Mouse (Mus musculus): ENCODE results near the gene Arl3. TPM values are rescaled to one million over a fixed set of nuclear protein-coding genes. Genes with fewer than 3 reads are reported as not detected.
A peak's percentile ranks its signal among the peaks of the same experiment; 100 is the strongest.

The Arl3 gene
- total and polyA plus RNA-seq, 3 experiments: 7.9 to 18.9 (median 12.0) TPM

GRCm38 (mm10) chr19:46533066-46533465 lies 39.9 kb downstream of the Arl3 start:
- Histone ChIP-seq H3K36me3 (replicated peaks) (no peaks in the 10 kb centered on the region), H3K9me3 (replicated peaks) (no peaks in the 10 kb centered on the region), H3K4me1 (ENCODE audit: insufficient read depth, low read depth, low read length) (peaks cover 31% of the 10 kb centered on the region), H3K27me3 (ENCODE audit: insufficient read depth, low read length) (peaks cover 33% of the 10 kb centered on the region), H3K4me3 (ENCODE audit: low read depth, low read length) (no peak overlapping the region)
- TF ChIP-seq TAL1 (conservative IDR thresholded peaks at IDR 0.05; ENCODE audit: low read depth, low read length): no peak
- TF ChIP-seq POLR2AphosphoS5 (IDR thresholded peaks at IDR 0.05; ENCODE audit: insufficient replicate concordance, low read depth, low read length): no peak
- no peak for TF ChIP-seq GATA2 (IDR thresholded peaks at IDR 0.05; ENCODE audit: borderline replicate concordance, low read depth, low read length)
- no peak for TF ChIP-seq CTCF (IDR thresholded peaks at IDR 0.05; ENCODE audit: low read depth, low read length)
- ATAC-seq (ENCODE audit: extremely low read depth, insufficient number of reproducible peaks, low FRiP score, poor library complexity, severe bottlenecking) (no peak), DNase-seq (ENCODE audit: low spot score) (no peak)

DNA sequence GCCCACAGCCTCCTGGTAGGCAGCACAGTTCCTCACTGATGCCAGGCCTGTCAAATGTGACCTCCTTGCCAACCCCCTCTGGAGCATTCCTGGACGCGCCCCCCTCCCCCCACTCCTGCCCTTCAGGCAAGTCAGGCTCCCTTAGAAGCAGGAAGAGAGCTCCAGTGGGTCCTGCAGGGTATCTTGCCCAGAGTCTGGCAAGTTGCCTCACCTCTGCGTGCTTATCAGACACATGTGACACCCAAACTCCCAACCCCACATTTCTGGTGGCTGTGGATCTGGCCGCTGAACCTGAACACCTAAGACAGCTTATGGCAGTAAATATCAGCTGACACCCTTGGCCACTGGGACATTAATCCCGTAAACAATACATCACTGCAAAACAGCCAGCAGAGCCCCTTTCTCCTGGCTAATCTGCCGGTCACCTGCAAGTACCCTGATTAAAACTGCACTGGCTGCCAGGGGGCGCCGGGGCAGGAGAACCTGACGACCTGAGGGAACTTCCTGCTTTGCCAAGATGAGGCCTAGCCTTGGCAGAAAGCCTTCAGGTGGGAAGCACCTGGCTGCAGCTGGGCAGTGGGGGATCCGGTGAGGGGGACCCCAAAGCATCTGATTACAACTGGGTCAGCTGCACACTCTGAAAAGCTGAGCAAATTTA lies 40.8 kb downstream of the Arl3 start:
- Histone ChIP-seq H3K4me1 (ENCODE audit: insufficient read depth, low read depth, low read length) (peaks cover 30% of the 10 kb centered on the region), H3K9me3 (replicated peaks) (no peaks in the 10 kb centered on the region), H3K27me3 (ENCODE audit: insufficient read depth, low read length) (peaks cover 42% of the 10 kb centered on the region), H3K36me3 (replicated peaks) (no peaks in the 10 kb centered on the region), H3K4me3 (ENCODE audit: low read depth, low read length) (0 out of 2 replicates have a peak overlapping the region, but pooled peaks have one; percentile 19)
- peak; percentile 34; the same call in 1 of the 2 replicates for ATAC-seq (ENCODE audit: extremely low read depth, insufficient number of reproducible peaks, low FRiP score, poor library complexity, severe bottlenecking)
- TF ChIP-seq GATA1 (IDR thresholded peaks at IDR 0.05; ENCODE audit: borderline replicate concordance, low read length) (no peak), POLR2AphosphoS5 (IDR thresholded peaks at IDR 0.05; ENCODE audit: insufficient replicate concordance, low read depth, low read length) (no peak), CTCF (IDR thresholded peaks at IDR 0.05; ENCODE audit: low read depth, low read length) (no peak), GATA2 (IDR thresholded peaks at IDR 0.05; ENCODE audit: borderline replicate concordance, low read depth, low read length) (no peak), TAL1 (conservative IDR thresholded peaks at IDR 0.05; ENCODE audit: low read depth, low read length) (no peak)
- DNase-seq (ENCODE audit: low spot score): no peak

DNA sequence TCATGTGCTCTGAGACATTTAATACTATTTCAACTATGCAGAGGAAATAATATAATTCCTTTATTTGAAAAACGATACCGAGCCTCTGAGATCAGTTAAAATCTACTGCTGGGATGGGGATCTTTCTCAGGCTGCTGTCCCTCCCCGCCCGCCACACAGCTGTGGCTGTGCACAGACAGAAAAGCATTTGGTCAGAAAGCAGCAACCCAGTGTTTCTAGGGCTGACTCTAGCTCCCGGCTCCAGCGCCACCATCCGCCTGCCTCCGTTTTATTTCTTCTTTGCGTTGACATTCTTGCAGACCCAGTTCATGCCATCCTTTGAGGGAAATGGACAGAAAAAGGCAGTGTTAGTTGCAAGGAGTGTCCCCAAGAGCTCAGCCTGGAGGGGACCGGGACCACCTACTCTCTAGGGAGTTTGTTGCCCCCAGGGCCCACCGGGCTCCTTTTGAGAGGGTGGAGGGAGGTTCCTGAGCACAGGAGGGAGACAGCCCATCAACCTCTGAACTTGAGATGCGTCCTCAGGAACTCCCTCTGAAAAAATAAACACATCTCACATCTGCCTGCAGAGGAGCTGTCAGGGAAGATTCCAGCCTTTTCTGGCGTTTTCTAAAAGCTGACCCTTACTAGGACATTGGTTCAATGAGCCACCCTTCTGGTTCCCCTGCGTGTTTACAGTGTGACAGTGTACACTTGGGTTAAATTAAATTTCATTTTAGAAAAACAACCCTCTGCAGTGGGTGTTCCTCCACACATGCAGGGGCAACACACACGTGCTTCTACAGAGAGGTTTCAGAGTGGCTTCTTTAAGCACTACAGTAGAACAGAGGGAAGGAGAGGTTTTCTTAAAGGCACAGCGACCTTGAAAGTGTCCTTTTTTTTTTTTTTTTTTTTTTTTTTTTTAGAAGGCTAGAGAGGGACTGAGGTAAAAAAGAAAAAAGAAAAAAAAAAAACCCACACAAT lies 41.6 kb downstream of the Arl3 start:
- no peak for ATAC-seq (ENCODE audit: extremely low read depth, insufficient number of reproducible peaks, low FRiP score, poor library complexity, severe bottlenecking)
- H3K4me3 ChIP-seq (ENCODE audit: low read depth, low read length): no peak overlapping the region
- H3K4me1 ChIP-seq (ENCODE audit: insufficient read depth, low read depth, low read length): peaks cover 30% of the 10 kb centered on the region

GRCm38 (mm10) chr19:46530449-46530990 lies 42.5 kb downstream of the Arl3 start:
- Histone ChIP-seq H3K36me3 (replicated peaks) (no peaks in the 10 kb centered on the region), H3K9me3 (replicated peaks) (no peaks in the 10 kb centered on the region), H3K4me3 (ENCODE audit: low read depth, low read length) (no peak overlapping the region), H3K4me1 (ENCODE audit: insufficient read depth, low read depth, low read length) (peaks cover 30% of the 10 kb centered on the region), H3K27me3 (ENCODE audit: insufficient read depth, low read length) (peaks cover 52% of the 10 kb centered on the region)
- ATAC-seq (ENCODE audit: extremely low read depth, insufficient number of reproducible peaks, low FRiP score, poor library complexity, severe bottlenecking) (no peak), DNase-seq (ENCODE audit: low spot score) (no peak)
- TF ChIP-seq GATA1 (IDR thresholded peaks at IDR 0.05; ENCODE audit: borderline replicate concordance, low read length): no peak
- TF ChIP-seq GATA2 (IDR thresholded peaks at IDR 0.05; ENCODE audit: borderline replicate concordance, low read depth, low read length): no peak
- TF ChIP-seq CTCF (IDR thresholded peaks at IDR 0.05; ENCODE audit: low read depth, low read length): no peak
- no peak for TF ChIP-seq TAL1 (conservative IDR thresholded peaks at IDR 0.05; ENCODE audit: low read depth, low read length)
- no peak for TF ChIP-seq POLR2AphosphoS5 (IDR thresholded peaks at IDR 0.05; ENCODE audit: insufficient replicate concordance, low read depth, low read length)

More for the DNA sequence above, 41.6 kb downstream of the Arl3 start:
- Histone ChIP-seq H3K36me3 (replicated peaks) (no peaks in the 10 kb centered on the region), H3K9me3 (replicated peaks) (no peaks in the 10 kb centered on the region), H3K27me3 (ENCODE audit: insufficient read depth, low read length) (peaks cover 49% of the 10 kb centered on the region)
- no peak for DNase-seq (ENCODE audit: low spot score)
- TF ChIP-seq CTCF (IDR thresholded peaks at IDR 0.05; ENCODE audit: low read depth, low read length) (no peak), GATA2 (IDR thresholded peaks at IDR 0.05; ENCODE audit: borderline replicate concordance, low read depth, low read length) (no peak), GATA1 (IDR thresholded peaks at IDR 0.05; ENCODE audit: borderline replicate concordance, low read length) (no peak)

DNA sequence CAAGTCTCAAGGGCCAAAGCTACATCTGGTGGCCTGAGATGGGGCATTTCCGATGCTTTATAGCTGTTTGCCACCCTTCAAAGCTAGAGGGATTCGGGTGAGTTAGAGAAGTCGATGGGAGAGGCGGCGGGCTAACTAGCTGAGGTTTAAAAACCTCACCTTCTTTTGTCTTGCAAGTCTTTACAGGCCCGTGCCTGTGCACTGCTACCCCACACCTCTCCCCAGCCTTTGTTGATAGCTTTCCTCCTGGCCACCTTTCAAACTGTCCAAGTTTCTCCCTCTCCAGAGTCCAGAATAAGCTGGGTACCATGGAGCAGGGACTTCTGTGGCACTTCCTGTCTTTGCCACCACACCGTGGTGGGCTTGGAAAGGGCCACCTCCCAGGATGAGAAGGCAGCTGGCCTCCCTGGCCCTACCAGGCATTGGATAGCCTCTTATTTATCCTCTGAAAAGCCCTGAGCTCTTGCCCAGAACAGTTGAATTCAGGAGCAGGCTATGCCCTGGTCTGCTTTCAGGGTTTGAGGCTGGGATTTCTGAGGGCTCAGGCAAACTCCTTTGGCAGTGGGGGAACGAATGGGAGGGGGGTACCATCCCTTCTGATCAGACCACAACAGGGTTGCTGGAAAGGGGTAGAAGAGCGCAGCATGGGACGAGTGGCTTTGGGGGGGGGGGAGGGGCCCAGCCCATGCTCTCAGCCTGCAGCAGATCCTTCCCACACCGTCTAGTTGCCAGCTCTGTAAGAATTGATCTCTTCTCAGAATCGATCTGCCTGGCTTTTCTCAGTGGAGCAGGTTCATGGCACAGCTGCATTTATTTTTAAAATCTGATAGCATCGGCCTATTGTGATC lies 43.2 kb downstream of the Arl3 start:
- Histone ChIP-seq H3K36me3 (replicated peaks) (no peaks in the 10 kb centered on the region), H3K9me3 (replicated peaks) (no peaks in the 10 kb centered on the region), H3K4me3 (ENCODE audit: low read depth, low read length) (no peak overlapping the region), H3K4me1 (ENCODE audit: insufficient read depth, low read depth, low read length) (peaks cover 33% of the 10 kb centered on the region), H3K27me3 (ENCODE audit: insufficient read depth, low read length) (peaks cover 54% of the 10 kb centered on the region)
- TF ChIP-seq CTCF (IDR thresholded peaks at IDR 0.05; ENCODE audit: low read depth, low read length) (no peak), GATA1 (IDR thresholded peaks at IDR 0.05; ENCODE audit: borderline replicate concordance, low read length) (no peak), POLR2AphosphoS5 (IDR thresholded peaks at IDR 0.05; ENCODE audit: insufficient replicate concordance, low read depth, low read length) (no peak), GATA2 (IDR thresholded peaks at IDR 0.05; ENCODE audit: borderline replicate concordance, low read depth, low read length) (no peak), TAL1 (conservative IDR thresholded peaks at IDR 0.05; ENCODE audit: low read depth, low read length) (no peak)
- DNase-seq (ENCODE audit: low spot score) (no peak), ATAC-seq (ENCODE audit: extremely low read depth, insufficient number of reproducible peaks, low FRiP score, poor library complexity, severe bottlenecking) (no peak)
